Mouse (Mus musculus): Measurements from ENCODE around the gene Astn1. TPM values are rescaled to one million over a fixed set of nuclear protein-coding genes. Genes with fewer than 3 reads are reported as not detected.

Astn1 gene
- total and polyA plus RNA-seq, 3 experiments, result 0.35 to 0.42 TPM; not detected in 1

DNA sequence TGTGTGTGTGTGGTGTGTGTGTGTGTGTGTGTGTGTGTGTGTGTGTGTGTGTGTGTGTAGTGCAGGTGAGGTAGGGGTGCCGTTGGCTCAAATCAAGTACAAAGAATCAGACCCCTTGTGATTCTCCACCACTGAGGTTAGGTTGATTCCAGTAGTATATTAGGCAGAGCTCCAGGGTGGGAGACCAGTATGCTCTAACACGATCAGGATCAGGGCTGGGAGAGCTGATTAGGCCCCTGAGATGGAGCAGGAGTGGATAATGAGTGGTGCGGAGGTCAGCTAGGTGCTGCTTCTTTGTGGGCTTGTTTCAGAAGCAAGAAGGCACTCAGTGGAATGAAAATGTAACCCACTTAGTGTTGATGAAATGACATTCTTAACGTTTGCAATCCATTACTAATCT is 28.6 kb downstream of the Astn1 start:
- dilution Hi-C loops (cut with MboI; ENCODE audit: extremely low pct_ligation_motif_present, extremely low pct_unique_long_range_greater_than_20kb, low sequenced_read_pairs) (no loop called here), in situ Hi-C loops (cut with MboI; ENCODE audit: low pct_ligation_motif_present, low pct_unique_long_range_greater_than_20kb, low sequenced_read_pairs) (no loop called here)
- no peak overlapping the region for H3K4me2 ChIP-seq (ENCODE audit: insufficient read depth, low read depth, poor library complexity, severe bottlenecking)
- no peaks in the 10 kb centered on the region for H3K79me2 ChIP-seq (replicated peaks; ENCODE audit: control insufficient read depth, extremely low read depth, insufficient read depth, poor library complexity, severe bottlenecking)
- H3K9me3 ChIP-seq (replicated peaks; ENCODE audit: low read length), result no peaks in the 10 kb centered on the region
- H3K27me3 ChIP-seq (replicated peaks), result no peaks in the 10 kb centered on the region
- no peak for DNase-seq (ENCODE audit: extremely low read depth)
- H3K9ac ChIP-seq (ENCODE audit: insufficient read depth, low read depth), result no peak overlapping the region
- TF ChIP-seq ELF1 (IDR thresholded peaks at IDR 0.05; ENCODE audit: low read depth, low read length), result no peak
- TF ChIP-seq CTCF (conservative IDR thresholded peaks at IDR 0.05 in 1 of 2, IDR thresholded peaks at IDR 0.05 in 1 of 2; ENCODE audit: low read depth in 2 of 2, low read length in 2 of 2), result no peak
- no peak for TF ChIP-seq CHD1 (IDR thresholded peaks at IDR 0.05; ENCODE audit: low read depth, low read length)
- TF ChIP-seq USF2 (conservative IDR thresholded peaks at IDR 0.05; ENCODE audit: low read depth, low read length), result no peak
- no peak for TF ChIP-seq ZC3H11A (IDR thresholded peaks at IDR 0.05; ENCODE audit: low read depth, low read length)
- no peak for TF ChIP-seq MAFK (IDR thresholded peaks at IDR 0.05; ENCODE audit: insufficient replicate concordance, low read length)
- TF ChIP-seq UBTF (IDR thresholded peaks at IDR 0.05; ENCODE audit: low read depth, low read length), result no peak
- TF ChIP-seq ZKSCAN1 (IDR thresholded peaks at IDR 0.05; ENCODE audit: borderline replicate concordance, low read depth, low read length), result no peak
- no peak for TF ChIP-seq BHLHE40 (IDR thresholded peaks at IDR 0.05; ENCODE audit: low read depth, low read length)
- no peak for TF ChIP-seq POLR2A (IDR thresholded peaks at IDR 0.05; ENCODE audit: low read depth, low read length)
- no peak for TF ChIP-seq IRF4 (IDR thresholded peaks at IDR 0.05; ENCODE audit: low read depth, low read length)
- TF ChIP-seq JUN (IDR thresholded peaks at IDR 0.05; ENCODE audit: insufficient read depth, low read depth, low read length), result no peak
- no peak for TF ChIP-seq GABPA (IDR thresholded peaks at IDR 0.05; ENCODE audit: insufficient replicate concordance, low read depth, low read length)
- no peak for TF ChIP-seq NELFE (IDR thresholded peaks at IDR 0.05; ENCODE audit: low read depth, low read length)
- TF ChIP-seq SIN3A (IDR thresholded peaks at IDR 0.05; ENCODE audit: low read length), result no peak
- TF ChIP-seq TBP (conservative IDR thresholded peaks at IDR 0.05; ENCODE audit: low read depth, low read length), result no peak
- no peak for TF ChIP-seq USF1 (IDR thresholded peaks at IDR 0.05; ENCODE audit: low read depth, low read length)
- TF ChIP-seq TCF12 (IDR thresholded peaks at IDR 0.05; ENCODE audit: low read depth, low read length), result no peak
- H3K27ac ChIP-seq (ENCODE audit: insufficient read depth, low read depth), result no peak overlapping the region
- no peaks in the 10 kb centered on the region for H3K4me1 ChIP-seq (ENCODE audit: control insufficient read depth in 1 of 2, insufficient read depth in 2 of 2)
- no peak overlapping the region for H3K4me3 ChIP-seq (replicated peaks in 1 of 3; ENCODE audit: low read depth in 2 of 3, low read length in 2 of 3, poor library complexity in 1 of 3)
- H3K36me3 ChIP-seq (replicated peaks in 1 of 2; ENCODE audit: control insufficient read depth in 1 of 2, insufficient read depth in 1 of 2, low read length in 1 of 2), result no peaks in the 10 kb centered on the region

DNA sequence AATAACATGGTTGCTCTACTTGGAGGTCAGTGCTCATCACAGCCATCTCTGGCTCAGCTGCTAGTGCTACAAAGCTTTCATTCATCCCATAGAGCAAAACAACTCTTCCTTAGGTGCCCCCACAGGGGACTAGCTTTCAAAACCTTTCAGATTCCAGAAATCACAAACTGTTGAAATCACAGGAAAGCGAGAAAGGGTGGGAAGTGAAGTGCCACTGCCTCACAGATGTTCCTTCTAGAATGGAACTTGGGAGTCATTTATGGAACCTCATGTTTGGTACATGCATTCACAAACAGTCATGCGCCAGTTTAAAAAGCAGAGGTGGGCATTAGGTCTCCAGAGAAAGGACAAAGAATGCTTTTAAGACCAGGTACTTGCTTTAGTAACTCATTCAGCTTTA is 35.0 kb downstream of the Astn1 start:
- no peaks in the 10 kb centered on the region for H3K36me3 ChIP-seq (replicated peaks in 1 of 2; ENCODE audit: control insufficient read depth in 1 of 2, insufficient read depth in 1 of 2, low read length in 1 of 2)
- H3K27me3 ChIP-seq (replicated peaks), result no peaks in the 10 kb centered on the region
- H3K79me2 ChIP-seq (replicated peaks; ENCODE audit: control insufficient read depth, extremely low read depth, insufficient read depth, poor library complexity, severe bottlenecking), result no peaks in the 10 kb centered on the region
- dilution Hi-C loops (cut with MboI; ENCODE audit: extremely low pct_ligation_motif_present, extremely low pct_unique_long_range_greater_than_20kb, low sequenced_read_pairs) (no loop called here), in situ Hi-C loops (cut with MboI; ENCODE audit: low pct_ligation_motif_present, low pct_unique_long_range_greater_than_20kb, low sequenced_read_pairs) (no loop called here)
- TF ChIP-seq CHD1 (IDR thresholded peaks at IDR 0.05; ENCODE audit: low read depth, low read length), result no peak
- no peak for TF ChIP-seq JUN (IDR thresholded peaks at IDR 0.05; ENCODE audit: insufficient read depth, low read depth, low read length)
- no peak for TF ChIP-seq ETS1 (conservative IDR thresholded peaks at IDR 0.05; ENCODE audit: low read depth, low read length)
- TF ChIP-seq PAX5 (IDR thresholded peaks at IDR 0.05; ENCODE audit: low read length), result no peak
- no peak for TF ChIP-seq CHD2 (IDR thresholded peaks at IDR 0.05; ENCODE audit: low read length)
- H3K4me1 ChIP-seq (ENCODE audit: control insufficient read depth in 1 of 2, insufficient read depth in 2 of 2), result peaks cover 0 to 4% of the 10 kb centered on the region in 2 experiments; a peak in 1 of 4 replicates
- DNase-seq (ENCODE audit: extremely low read depth), result no peak
- no peak overlapping the region for H3K4me2 ChIP-seq (ENCODE audit: insufficient read depth, low read depth, poor library complexity, severe bottlenecking)
- H3K9me3 ChIP-seq (replicated peaks; ENCODE audit: low read length), result no peaks in the 10 kb centered on the region
- no peak overlapping the region for H3K27ac ChIP-seq (ENCODE audit: insufficient read depth, low read depth)
- H3K9ac ChIP-seq (ENCODE audit: insufficient read depth, low read depth), result no peak overlapping the region
- no peak overlapping the region for H3K4me3 ChIP-seq (replicated peaks in 1 of 3; ENCODE audit: low read depth in 2 of 3, low read length in 2 of 3, poor library complexity in 1 of 3)

Measured in CH12.LX (cell line).